Mouse (Mus musculus) neutrophil, adult 59 days (primary cell): ENCODE measurements around the gene Rbm8a2. TPM values are rescaled to one million over a fixed set of nuclear protein-coding genes. Genes with fewer than 3 reads are reported as not detected.

Experiments
- total RNA-seq, 2 experiments: library from RNA; stranded (reverse); gene quantifications; 1 replicate in 1 of 2; 2 replicates in 1 of 2; pipeline ENCODE4 v1.2.4; 2023

The Rbm8a2 gene
- not detected for total RNA-seq

GRCm38 (mm10) chr1:175979014-175979413 lies at the start of gene Rbm8a2:
Gene Rbm8a2 (minus strand): TSS chr1:175979114.

Other genes with a start within 250 kb of the Rbm8a2 start
- 10 to 100 TPM; 15.9 to 19.7 TPM for gene Exo1, start 98.5 kb downstream of the Rbm8a2 start, total RNA-seq
- not detected for gene Gm38100, start 58.8 kb downstream of the Rbm8a2 start, total RNA-seq